Mouse (Mus musculus): ENCODE measurements around the gene Hist2h2aa2.
"Not testable (repeated sequence)": the region's sequence is repeated elsewhere in the genome, so short reads cannot be mapped to it uniquely, and the experiment has no call there.

Gene Hist2h2aa2

GRCm38 (mm10) chr3:96261623-96262022, 21.5 kb upstream of the Hist2h2aa2 start:
- no peak for DNase-seq (ENCODE audit: low spot score in 2 of 2)

- peak in 1 of 2 experiments; percentile 45 for DNase-seq (ENCODE audit: low spot score in 2 of 2)
Observed at GRCm38 (mm10) chr3:96260220-96260619, 20.1 kb upstream of the Hist2h2aa2 start.

DNA sequence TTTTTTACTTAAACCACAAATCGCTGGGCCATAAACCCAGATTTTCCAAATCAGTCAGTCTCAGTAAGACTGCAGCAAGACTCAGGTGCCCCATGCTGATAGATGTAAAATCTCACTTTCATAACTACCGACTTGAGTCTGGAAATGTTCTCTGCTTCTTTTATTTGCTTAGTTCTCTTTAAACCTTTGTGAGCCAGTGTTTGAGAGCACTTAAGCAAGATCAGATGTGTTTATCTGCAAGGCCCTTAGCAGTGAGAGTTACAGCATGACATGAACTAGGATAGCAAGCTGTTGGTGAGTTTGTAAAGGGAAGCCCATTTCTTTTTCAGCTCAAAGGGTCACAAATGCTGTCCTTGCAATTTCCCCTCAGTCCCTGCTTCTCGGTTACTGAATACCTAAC, 17.1 kb upstream of the Hist2h2aa2 start:
- no peak for DNase-seq (ENCODE audit: low spot score in 2 of 2)

- DNase-seq (ENCODE audit: low spot score in 2 of 2) = no peak
Observed at GRCm38 (mm10) chr3:96255926-96256593, 16.0 kb upstream of the Hist2h2aa2 start.

DNA sequence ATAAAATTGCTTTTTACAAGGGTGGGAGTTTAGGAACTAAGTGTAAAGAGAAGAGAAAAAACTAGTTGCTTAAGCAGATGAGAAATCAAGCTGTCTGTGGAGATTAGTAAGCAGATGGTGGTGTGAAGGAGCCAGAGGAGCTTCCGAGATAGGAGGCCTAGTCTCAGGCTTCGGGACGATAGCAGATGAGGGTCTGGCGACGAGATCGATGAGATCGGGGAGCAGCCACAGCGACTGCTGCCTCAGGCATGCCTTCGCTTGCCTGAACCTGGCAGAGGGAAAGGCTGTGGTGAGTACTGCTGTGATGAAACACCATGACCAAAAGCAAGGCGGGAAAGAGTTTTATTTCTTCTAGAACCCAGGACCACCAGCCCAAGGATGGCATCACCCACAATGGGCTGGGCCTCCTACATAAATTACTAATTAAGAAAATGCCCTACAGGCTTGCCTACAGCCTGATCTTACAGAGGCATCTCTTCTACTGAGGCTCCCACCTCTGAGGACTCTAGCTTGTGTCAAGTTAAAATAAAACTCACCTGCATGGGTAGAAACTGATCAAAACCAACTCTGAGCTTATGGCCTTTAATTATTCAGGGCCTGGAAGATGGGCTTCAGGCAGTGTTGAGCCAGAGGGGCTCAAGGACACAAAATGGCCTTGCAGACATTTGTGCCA, 14.7 kb upstream of the Hist2h2aa2 start:
- DNase-seq (ENCODE audit: low spot score in 2 of 2) = no peak

GRCm38 (mm10) chr3:96251787-96252186, 11.7 kb upstream of the Hist2h2aa2 start:
- DNase-seq (ENCODE audit: low spot score in 2 of 2) = no peak

- DNase-seq (ENCODE audit: low spot score in 2 of 2) = no peak
Observed at GRCm38 (mm10) chr3:96250890-96251289, 10.8 kb upstream of the Hist2h2aa2 start.

DNA sequence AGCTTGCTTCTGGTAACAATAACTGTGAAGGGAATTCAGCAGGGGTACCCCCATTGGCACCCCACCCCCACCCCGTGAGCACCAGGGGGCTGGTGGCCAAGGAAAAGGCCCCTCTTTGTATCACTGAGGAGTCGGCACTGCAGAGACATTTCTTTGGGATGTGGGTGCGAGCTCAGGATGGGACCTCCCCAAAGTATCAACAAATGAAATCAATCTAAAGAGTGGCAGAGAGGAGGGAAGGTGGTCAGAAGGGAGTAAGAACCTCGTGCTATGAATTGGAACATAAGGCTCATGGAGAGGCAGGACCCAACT, 8.9 kb upstream of the Hist2h2aa2 start:
- no peak for DNase-seq (ENCODE audit: low spot score in 2 of 2)

- no peak for DNase-seq (ENCODE audit: low spot score in 2 of 2)
Observed at GRCm38 (mm10) chr3:96248141-96249033, 8.3 kb upstream of the Hist2h2aa2 start.

DNA sequence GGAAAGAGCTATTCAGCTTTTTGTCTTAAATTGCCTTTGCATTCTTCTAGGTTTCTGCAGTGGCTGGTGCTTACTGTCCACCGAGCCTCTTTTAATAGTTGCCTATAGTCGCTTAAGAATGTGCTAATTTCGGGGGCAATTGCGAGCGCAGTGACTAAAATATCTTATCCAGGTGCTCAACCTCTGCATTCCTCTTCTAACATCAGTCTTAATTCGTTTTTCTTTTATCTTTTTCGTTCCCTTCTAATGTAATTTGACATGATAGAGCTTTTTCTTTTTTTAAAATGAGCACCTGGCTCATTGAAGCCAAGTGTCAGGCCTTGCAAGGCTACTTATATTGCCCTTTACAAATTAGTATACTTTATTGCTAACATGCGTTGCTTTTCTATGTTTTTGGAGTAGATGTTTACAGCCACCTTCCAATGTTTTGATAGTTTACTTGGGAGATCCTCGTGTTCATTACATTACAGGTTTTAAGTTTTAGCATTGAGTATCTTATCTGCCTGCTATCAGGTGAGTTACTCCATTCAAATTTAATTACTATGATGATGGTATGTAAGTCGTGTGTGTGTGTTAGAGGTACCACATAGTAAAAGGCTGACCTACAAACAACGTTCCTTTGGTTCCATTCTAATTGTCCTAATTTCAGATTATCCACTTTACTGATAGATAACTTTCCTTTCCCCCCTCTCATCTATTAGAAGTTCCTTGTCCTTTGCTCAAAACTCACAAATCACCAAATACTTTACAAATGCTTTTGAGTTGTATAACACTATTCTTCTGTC, 7.5 kb upstream of the Hist2h2aa2 start:
- DNase-seq (ENCODE audit: low spot score in 2 of 2) = no peak

DNA sequence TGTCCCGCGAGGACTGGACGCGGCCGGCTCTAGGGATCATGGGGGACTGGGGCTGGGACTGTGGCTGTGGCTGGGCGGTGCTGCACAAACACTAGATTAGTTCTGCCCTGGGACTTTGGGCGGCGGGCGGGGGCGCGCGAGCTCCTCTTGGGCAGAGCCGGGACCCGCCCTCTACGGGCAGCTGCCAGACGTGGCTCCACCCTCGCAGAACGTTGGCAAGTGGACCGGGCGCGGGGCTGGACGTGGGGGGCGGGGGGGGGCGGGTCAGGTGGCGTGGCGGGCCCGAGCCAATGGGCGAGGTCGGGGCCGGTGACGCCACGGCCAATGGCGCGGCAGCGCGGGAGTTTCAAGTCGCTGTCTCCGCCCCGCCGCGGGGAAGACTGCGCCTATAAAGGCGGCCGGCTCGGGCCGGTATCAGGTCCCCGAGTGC, 6.4 kb upstream of the Hist2h2aa2 start, which contains the start of gene Hist2h3c1:
Hist2h3c1 (plus strand) TSS at position 259 of the 430 bp plus-strand sequence.
- DNase-seq (ENCODE audit: low spot score in 2 of 2) = not testable (repeated sequence)

DNA sequence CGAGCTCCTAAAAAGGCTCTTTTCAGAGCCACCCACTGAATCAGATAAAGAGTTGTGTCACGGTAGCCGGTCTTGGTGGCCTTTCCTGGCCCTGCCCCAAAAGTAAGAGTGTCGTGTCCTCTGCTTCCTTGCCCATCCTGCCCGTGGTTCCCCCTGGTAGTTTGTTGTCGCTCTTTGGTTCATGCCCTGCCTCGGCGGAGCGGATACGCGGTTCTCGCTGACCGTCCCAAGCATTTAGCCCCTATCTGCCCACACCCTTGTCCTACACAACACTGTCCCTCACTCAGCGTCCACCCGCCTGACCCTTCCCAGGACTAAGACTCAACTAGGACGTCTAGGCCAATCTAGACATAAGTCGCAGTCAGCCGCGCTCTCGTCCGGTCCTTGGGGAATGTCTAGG, 5.9 kb upstream of the Hist2h2aa2 start:
- not testable (repeated sequence) for DNase-seq (ENCODE audit: low spot score in 2 of 2)

DNA sequence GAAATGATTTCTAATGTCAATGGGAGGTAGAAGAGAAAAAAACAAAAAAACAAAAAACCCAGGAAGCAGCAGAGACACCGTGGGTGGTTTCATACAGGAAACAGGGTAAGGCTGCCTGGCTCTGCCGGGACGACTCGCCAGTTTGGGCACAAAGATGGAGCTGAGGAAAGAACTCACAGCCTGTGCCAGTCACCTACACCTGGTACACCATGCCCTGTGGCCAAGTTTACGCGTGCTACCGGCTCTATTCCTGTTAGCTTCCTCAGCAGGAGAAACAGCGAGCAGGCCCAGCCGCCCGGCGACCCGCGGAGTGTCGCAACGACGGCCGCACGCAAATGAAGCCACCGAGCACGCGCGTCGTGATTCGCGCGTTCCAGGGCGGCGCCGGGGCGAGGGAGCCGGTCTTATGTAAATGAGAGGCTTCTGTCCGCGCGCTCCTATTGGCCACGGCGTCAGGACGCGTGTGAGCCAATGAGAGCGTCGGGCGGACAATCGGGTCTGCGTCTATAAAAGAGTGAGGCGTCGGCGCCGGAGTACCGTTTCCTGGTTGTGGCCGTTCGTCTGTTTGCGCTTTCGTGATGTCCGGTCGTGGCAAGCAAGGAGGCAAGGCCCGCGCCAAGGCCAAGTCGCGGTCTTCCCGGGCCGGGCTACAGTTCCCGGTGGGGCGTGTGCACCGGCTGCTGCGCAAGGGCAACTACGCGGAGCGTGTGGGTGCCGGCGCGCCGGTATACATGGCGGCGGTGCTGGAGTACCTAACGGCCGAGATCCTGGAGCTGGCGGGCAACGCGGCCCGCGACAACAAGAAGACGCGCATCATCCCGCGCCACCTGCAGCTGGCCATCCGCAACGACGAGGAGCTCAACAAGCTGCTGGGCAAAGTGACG, 5.2 kb upstream of the Hist2h2aa2 start, which contains the start of gene Hist2h2aa1:
Hist2h2aa1 (plus strand) TSS at position 495 of the 884 bp plus-strand sequence.
- DNase-seq (ENCODE audit: low spot score in 2 of 2) = peak; percentile 88 to 91

DNA sequence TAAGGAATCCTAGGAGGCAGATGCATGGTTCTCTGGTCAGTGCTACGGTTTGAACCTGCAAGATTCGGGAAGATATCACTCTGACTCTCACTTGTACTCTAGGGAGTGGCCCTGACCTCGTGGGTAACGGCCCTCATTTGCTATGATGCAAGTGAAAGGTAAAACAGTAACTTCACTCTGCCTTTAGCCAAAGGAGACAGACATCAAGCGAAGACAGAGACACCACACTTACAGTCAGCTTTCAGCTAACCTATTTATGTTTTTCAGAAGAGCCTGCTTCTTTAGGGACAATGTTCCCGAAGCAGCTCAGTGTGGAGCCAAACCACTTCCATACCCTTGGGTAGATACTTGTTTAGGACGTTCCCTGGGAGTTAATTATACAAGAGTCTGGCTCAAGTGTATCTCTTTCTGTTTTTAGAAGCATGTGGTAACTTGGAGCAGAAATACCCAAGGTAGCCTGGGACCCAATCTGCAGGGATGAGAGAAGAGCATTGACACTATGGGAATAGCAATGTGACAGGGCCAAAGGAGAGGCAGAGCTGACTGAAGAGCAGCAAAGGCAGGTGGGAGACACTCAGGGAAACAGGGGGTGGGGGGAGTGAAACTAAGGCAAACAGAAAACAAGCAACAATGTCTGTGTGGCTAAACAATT, 4.0 kb upstream of the Hist2h2aa2 start:
- no peak for DNase-seq (ENCODE audit: low spot score in 2 of 2)

- DNase-seq (ENCODE audit: low spot score in 2 of 2) = no peak
Observed at GRCm38 (mm10) chr3:96240799-96241197, 722 bp upstream of the Hist2h2aa2 start.

DNA sequence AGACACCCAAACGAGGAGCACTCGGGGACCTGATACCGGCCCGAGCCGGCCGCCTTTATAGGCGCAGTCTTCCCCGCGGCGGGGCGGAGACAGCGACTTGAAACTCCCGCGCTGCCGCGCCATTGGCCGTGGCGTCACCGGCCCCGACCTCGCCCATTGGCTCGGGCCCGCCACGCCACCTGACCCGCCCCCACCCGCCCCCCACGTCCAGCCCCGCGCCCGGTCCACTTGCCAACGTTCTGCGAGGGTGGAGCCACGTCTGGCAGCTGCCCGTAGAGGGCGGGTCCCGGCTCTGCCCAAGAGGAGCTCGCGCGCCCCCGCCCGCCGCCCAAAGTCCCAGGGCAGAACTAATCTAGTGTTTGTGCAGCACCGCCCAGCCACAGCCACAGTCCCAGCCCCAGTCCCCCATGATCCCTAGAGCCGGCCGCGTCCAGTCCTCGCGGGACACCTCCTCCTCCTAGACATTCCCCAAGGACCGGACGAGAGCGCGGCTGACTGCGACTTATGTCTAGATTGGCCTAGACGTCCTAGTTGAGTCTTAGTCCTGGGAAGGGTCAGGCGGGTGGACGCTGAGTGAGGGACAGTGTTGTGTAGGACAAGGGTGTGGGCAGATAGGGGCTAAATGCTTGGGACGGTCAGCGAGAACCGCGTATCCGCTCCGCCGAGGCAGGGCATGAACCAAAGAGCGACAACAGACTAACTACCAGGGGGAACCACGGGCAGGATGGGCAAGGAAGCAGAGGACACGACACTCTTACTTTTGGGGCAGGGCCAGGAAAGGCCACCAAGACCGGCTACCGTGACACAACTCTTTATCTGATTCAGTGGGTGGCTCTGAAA, 902 bp downstream of the Hist2h2aa2 start, which contains the start of gene Hist2h3c2:
Hist2h3c2 (minus strand) TSS at position 174 of the 840 bp plus-strand sequence.
- DNase-seq (ENCODE audit: low spot score in 2 of 2) = not testable (repeated sequence)

DNA sequence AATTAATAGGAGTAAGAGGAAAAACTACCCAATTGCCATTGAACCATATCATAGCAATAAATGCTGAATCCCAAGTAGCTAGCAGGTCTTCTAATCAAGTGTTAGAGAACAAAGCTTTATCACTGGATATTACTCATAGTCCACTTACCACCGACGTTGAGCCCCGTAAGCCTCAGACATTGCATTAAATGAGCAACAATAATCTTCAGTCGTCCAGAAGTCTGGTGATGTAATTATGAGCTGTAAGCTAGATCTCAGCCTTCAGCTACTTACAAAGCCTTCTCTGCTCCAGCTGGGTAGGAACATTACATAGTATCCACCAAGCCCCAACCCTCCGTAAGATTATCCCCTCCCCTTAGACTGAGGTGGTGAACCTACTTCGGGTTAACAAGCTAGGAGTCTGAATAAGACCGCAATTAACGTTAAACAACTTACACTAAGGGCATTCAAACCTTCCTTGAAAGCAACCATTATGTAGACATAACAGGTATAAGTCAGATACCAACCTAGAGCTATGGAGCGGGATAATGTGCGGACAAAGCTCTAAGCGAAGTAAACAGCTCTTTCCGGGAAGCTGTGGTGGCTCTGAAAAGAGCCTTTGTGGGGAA, 2.1 kb downstream of the Hist2h2aa2 start:
- DNase-seq (ENCODE audit: low spot score in 2 of 2) = no peak

DNA sequence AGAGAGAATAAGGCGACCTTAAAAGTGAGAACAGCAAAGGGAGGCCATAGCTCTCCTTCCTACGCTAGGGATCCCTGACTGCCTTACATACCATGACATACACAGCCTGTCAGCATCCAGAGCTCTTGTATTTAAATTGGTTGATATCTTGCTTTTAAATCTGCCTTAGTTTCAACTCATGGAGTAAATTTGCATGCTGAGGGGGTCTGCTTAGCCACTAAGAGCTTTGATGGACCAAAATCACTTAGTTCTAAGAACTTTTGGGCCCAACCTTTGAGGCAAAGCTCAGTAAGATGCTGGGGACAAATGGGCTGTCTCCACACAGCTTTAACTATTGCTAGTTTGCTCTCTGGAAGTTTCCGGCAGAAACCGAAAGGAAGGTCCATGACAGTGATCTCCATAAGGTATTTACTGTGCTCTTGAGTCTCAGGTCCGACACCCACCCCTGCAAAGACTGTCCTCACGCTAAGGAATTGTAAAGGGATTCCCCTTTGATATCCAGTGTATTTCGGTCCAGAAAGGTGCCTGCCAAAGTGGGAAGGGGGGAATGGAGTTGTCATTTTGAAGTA, 2.7 kb downstream of the Hist2h2aa2 start:
- no peak for DNase-seq (ENCODE audit: low spot score in 2 of 2)

Data from frontal cortex, postnatal 36 days (tissue).